Mouse (Mus musculus) megakaryocyte, adult 5-6 weeks (primary cell): ENCODE measurements around the gene Tmem109. TPM values are rescaled to one million over a fixed set of nuclear protein-coding genes. Genes with fewer than 3 reads are reported as not detected.

Source experiments
- ATAC-seq: 2 replicates; pipeline ENCODE4 v1.8.0; 2016; ENCODE audit warnings: mild to moderate bottlenecking, inconsistent platforms; ENCODE audit not compliant: poor library complexity, severe bottlenecking
- total RNA-seq, 2 experiments: library from RNA; stranded (forward) in 1 of 2; stranded (reverse) in 1 of 2; fragments of 153-499, 151-499 nt in 1 of 2; fragments of 221-1000, 200-1000 nt in 1 of 2; gene quantifications; 2 replicates each; pipeline versions ENCODE4 v1.2.3 to v1.2.4; 2015 to 2017

Tmem109 gene
- total RNA-seq, 2 experiments from 2014 or later = 74.7 to 81.2 TPM

- ATAC-seq = peak; percentile 98
Observed at GRCm38 (mm10) chr19:10895016-10895528, 13.3 kb upstream of the Tmem109 start, which contains the start of gene Prpf19. TSS of gene Prpf19 (plus strand) at chr19:10895231.

GRCm38 (mm10) chr19:10892201-10892600 lies 10.4 kb upstream of the Tmem109 start:
- ATAC-seq = no peak

GRCm38 (mm10) chr19:10880975-10881425 lies 801 bp downstream of the Tmem109 start:
- ATAC-seq = no peak

- ATAC-seq = peak; percentile 92
Observed at GRCm38 (mm10) chr19:10880085-10880974, 1.5 kb downstream of the Tmem109 start.

GRCm38 (mm10) chr19:10878201-10878837 lies 3.5 kb downstream of the Tmem109 start:
- no peak for ATAC-seq

- no peak for ATAC-seq
Observed at GRCm38 (mm10) chr19:10871328-10871961, 10.4 kb downstream of the Tmem109 start.

GRCm38 (mm10) chr19:10870676-10871075 lies 11.1 kb downstream of the Tmem109 start:
- ATAC-seq = no peak

- no peak for ATAC-seq
Observed at GRCm38 (mm10) chr19:10869886-10870527, 11.8 kb downstream of the Tmem109 start, which contains the start of gene Tmem132a. TSS of gene Tmem132a (minus strand) at chr19:10869940.

- ATAC-seq = no peak; the same call in 1 of the 2 replicates
Observed at GRCm38 (mm10) chr19:10869241-10869885, 12.4 kb downstream of the Tmem109 start.

GRCm38 (mm10) chr19:10868623-10869141 lies 13.1 kb downstream of the Tmem109 start:
- ATAC-seq = no peak

- no peak for ATAC-seq
Observed at GRCm38 (mm10) chr19:10867946-10868622, 13.7 kb downstream of the Tmem109 start.

GRCm38 (mm10) chr19:10866351-10866750 lies 15.4 kb downstream of the Tmem109 start:
- ATAC-seq = no peak

- ATAC-seq = no peak
Observed at GRCm38 (mm10) chr19:10860072-10860497, 21.7 kb downstream of the Tmem109 start.

- no peak for ATAC-seq
Observed at GRCm38 (mm10) chr19:10856520-10856919, 25.3 kb downstream of the Tmem109 start.

- no peak for ATAC-seq
Observed at GRCm38 (mm10) chr19:10855422-10855821, 26.4 kb downstream of the Tmem109 start.

GRCm38 (mm10) chr19:10847311-10848087 lies 34.3 kb downstream of the Tmem109 start:
- ATAC-seq = no peak

- no peak for ATAC-seq
Observed at GRCm38 (mm10) chr19:10846150-10846549, 35.7 kb downstream of the Tmem109 start.

- no peak for ATAC-seq
Observed at GRCm38 (mm10) chr19:10845454-10845853, 36.3 kb downstream of the Tmem109 start.
